Mouse (Mus musculus): ENCODE data around the gene Rassf8. TPM values are rescaled to one million over a fixed set of nuclear protein-coding genes. Genes with fewer than 3 reads are reported as not detected.

Gene Rassf8
- total and polyA plus RNA-seq, 2 experiments from 2014 or later: 2.8 to 10.6 TPM

DNA sequence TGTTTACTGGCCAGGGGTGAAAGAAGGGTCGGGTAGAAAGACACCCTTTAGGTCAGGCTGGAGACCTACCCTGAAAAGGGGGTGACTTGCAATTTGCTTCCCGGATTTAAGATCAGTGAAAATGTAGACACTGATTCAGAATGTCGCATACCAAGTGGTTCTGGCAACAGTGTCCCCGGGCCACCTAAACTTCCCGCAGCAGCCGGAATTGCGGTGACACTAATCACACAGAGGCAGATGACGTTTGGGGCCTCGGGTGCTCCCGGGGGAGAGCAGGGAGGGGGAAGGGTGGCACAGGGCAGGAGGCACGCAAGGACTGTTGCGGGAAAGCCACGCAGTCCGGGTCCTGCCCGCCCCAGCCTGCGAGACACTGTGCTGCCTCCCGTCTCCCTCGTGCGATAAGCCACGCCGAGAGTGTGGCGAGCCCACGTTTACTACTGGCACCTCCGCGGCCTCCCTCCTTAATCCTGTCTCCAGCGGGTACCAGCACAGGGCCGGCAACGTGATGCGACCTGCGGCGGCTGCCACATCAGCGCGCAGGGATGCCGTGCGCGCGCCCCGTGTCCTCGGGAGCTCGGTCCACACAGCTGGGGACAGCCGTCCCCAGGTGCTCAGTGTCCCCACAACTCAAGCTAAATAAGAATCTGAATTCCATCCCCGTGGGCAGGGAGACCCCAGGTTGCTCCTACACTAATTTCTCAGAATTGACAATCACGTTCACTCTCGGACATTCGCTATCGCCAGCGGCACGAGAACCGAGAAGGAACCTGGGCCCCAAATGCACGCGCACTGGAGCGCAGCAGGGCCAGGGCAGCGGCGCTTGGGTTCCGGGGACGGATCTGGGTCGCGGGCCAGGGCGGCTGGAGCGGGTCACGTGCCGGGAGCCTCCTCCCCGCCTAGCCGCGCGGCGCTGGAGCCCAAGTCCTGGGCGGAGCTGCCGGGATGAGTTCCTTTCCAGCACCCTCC lies 119.6 kb downstream of the Rassf8 start:
- DNase-seq (peak; percentile 64), ATAC-seq (peak; percentile 67)
- H3K4me2 ChIP-seq (ENCODE audit: low read depth): peak overlapping the region; percentile 99
- no peaks in the 10 kb centered on the region for H3K36me3 ChIP-seq (ENCODE audit: insufficient read depth)
- H3K9ac ChIP-seq: peak overlapping the region; percentile 51
- H3K4me1 ChIP-seq (ENCODE audit: insufficient read depth): 0 out of 2 replicates have a peak, but pooled peaks cover 10% of the 10 kb centered on the region
- peak overlapping the region; percentile 67 for H3K4me3 ChIP-seq (ENCODE audit: low read depth, low read length)
- WGBS: 1% methylated on average over 69 of the region's 69 CpGs
- peak overlapping the region; percentile 60 for H3K27ac ChIP-seq (ENCODE audit: low read depth, low read length)
- H3K27me3 ChIP-seq (ENCODE audit: insufficient read depth, low read length): peaks cover 21% of the 10 kb centered on the region
- no peak for TF ChIP-seq CTCF (IDR thresholded peaks at IDR 0.05; ENCODE audit: low read depth)
- H3K9me3 ChIP-seq (ENCODE audit: low read length): no peaks in the 10 kb centered on the region

- H3K36me3 ChIP-seq (ENCODE audit: insufficient read depth): no peaks in the 10 kb centered on the region
- peaks cover 20% of the 10 kb centered on the region for H3K27me3 ChIP-seq (ENCODE audit: insufficient read depth, low read length)
- 0 out of 2 replicates have a peak, but pooled peaks cover 10% of the 10 kb centered on the region for H3K4me1 ChIP-seq (ENCODE audit: insufficient read depth)
- H3K9me3 ChIP-seq (ENCODE audit: low read length): no peaks in the 10 kb centered on the region
- no peak for DNase-seq
- no peak overlapping the region for H3K27ac ChIP-seq (ENCODE audit: low read depth, low read length)
- ATAC-seq: no peak
- H3K4me2 ChIP-seq (ENCODE audit: low read depth): peak overlapping the region; percentile 99
- peak overlapping the region; percentile 67 for H3K4me3 ChIP-seq (ENCODE audit: low read depth, low read length)
- peak overlapping the region; percentile 51; the same call in 1 of the 2 replicates for H3K9ac ChIP-seq
- 55% methylated on average over 3 of the region's 3 CpGs for WGBS
- no peak for TF ChIP-seq CTCF (IDR thresholded peaks at IDR 0.05; ENCODE audit: low read depth)
Measured at GRCm38 (mm10) chr6:145867111-145867510, 120.6 kb downstream of the Rassf8 start.

Other genes with a start within 250 kb of the Rassf8 start
- 1.4 and 2.1 TPM in 2 replicates for gene Lmntd1, start 132.4 kb upstream of the Rassf8 start, total RNA-seq (2014; rRNA removed)
- gene Lmntd1, start 132.4 kb upstream of the Rassf8 start, polyA plus RNA-seq (2015; fragmentation: Nextera tagmentation; extraction: Ambion mirVana): 1.1 and 1.3 TPM in 2 replicates
- gene Tuba3b, start 131.0 kb upstream of the Rassf8 start, total RNA-seq (2014; rRNA removed): not detected in 2 replicates
- not detected in 2 replicates for gene Tuba3b, start 131.0 kb upstream of the Rassf8 start, polyA plus RNA-seq (2015; fragmentation: Nextera tagmentation; extraction: Ambion mirVana)
- gene Bhlhe41, start 118.8 kb downstream of the Rassf8 start, total RNA-seq (2014; rRNA removed): 2.7 and 5.2 TPM in 2 replicates
- 2.7 and 4.1 TPM in 2 replicates for gene Bhlhe41, start 118.8 kb downstream of the Rassf8 start, polyA plus RNA-seq (2015; fragmentation: Nextera tagmentation; extraction: Ambion mirVana)
- gene Sspn, start 184.9 kb downstream of the Rassf8 start, total RNA-seq (2014; rRNA removed): 3.2 and 4.3 TPM in 2 replicates
- gene Sspn, start 184.9 kb downstream of the Rassf8 start, polyA plus RNA-seq (2015; fragmentation: Nextera tagmentation; extraction: Ambion mirVana): 2.8 and 4.8 TPM in 2 replicates

All from forebrain, postnatal 0 days (tissue).